Mouse (Mus musculus): ENCODE measurements around the gene Cldn19. TPM values are rescaled to one million over a fixed set of nuclear protein-coding genes. Genes with fewer than 3 reads are reported as not detected.
A peak's percentile ranks its signal among the peaks of the same experiment; 100 is the strongest.

The Cldn19 gene
- polyA plus RNA-seq (2016; fragmentation: Nextera tagmentation; extraction: Ambion mirVana), result 0.10 and 0.22 TPM in 2 replicates

DNA sequence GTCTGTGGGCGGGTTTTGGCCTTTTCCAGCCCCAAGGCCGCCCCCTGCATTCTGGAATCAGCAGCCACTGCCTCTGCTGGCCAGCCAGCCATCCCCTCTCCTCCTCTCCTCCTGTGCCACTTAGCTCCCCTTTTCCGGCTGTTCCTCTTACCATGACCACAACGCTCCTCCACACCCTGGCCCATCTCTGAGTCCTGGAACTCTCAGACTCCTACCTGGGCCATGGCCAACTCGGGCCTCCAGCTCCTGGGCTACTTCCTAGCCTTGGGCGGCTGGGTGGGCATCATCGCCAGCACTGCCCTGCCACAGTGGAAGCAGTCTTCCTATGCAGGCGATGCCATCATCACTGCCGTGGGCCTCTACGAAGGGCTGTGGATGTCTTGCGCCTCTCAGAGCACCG, at the start of gene Cldn19:
Gene Cldn19, plus strand, starts transcription at position 64 of the 400 bp plus-strand sequence.
- no peak for ATAC-seq (ENCODE audit: low FRiP score, low read depth)
- Histone ChIP-seq H3K4me3 (no peak within 1 kb of the TSS), H3K9me3 (no peaks in the 10 kb centered on the region), H3K27ac (replicated peaks) (peak within 1 kb of the TSS; percentile 60), H3K36me3 (no peaks in the 10 kb centered on the region), H3K27me3 (no peaks in the 10 kb centered on the region), H3K4me1 (peaks cover 19% of the 10 kb centered on the region), H3K9ac (replicated peaks) (0 out of 2 replicates have a peak within 1 kb of the TSS, but pooled peaks have one; percentile 20), H3K4me2 (replicated peaks) (peak within 1 kb of the TSS; percentile 21; the same call in 1 of the 2 replicates)
- 68% methylated on average over 12 of the region's 12 CpGs for WGBS

DNA sequence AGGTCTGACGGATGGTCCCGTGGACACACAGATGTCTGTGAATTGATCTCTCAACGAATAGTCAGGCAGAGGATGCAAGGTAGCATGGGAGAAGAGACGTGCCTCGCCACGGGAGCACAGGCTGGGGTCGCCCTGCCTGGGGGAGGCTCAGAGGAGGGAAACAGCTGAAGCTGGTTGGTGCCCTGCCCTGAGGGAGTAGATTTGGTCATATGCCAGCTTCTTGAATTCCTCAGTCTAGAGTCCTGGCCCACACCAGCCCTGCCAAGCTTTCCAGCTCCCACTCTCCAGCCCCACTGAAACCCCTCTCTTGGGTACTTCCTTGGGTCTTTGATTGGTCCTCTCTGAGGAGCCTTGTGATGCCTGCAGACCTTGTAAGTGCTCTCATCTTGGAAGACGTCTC, 38.5 kb upstream of the Cldn19 start:
- no peaks in the 10 kb centered on the region for H3K36me3 ChIP-seq
- 89% methylated on average over 8 of the region's 8 CpGs for WGBS
- no peak for ATAC-seq (ENCODE audit: low FRiP score, low read depth)
- H3K9ac ChIP-seq (replicated peaks), result no peak overlapping the region
- H3K4me3 ChIP-seq, result no peak overlapping the region
- H3K4me1 ChIP-seq, result peaks cover 6% of the 10 kb centered on the region; the same call in 1 of the 2 replicates
- H3K4me2 ChIP-seq (replicated peaks), result no peak overlapping the region
- no peak overlapping the region for H3K27ac ChIP-seq (replicated peaks)
- no peaks in the 10 kb centered on the region for H3K27me3 ChIP-seq
- no peaks in the 10 kb centered on the region for H3K9me3 ChIP-seq

DNA sequence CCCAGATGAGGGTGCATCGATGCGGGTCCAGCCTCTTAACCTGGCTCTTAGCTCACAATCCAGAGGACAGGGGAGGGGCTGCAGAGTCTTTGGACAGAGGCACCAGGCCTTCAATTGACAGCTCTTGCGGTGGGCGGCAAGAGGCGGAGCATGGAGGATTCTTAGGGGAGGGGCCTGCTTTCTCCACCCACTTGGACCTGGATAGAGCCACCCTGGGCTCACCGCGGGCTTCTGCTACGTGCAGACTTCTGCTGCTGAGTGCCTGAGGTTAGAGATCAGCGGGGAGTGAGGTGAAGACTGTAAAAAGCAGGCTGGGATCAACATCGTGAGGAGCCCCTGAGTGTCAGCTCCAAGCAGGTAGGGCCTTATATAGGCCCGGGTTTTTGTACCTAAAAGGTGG, 37.0 kb upstream of the Cldn19 start, which contains the start of gene Tmem269:
Gene Tmem269, minus strand, starts transcription at position 49 of the 400 bp plus-strand sequence.
- H3K36me3 ChIP-seq, result 0 out of 2 replicates have a peak, but pooled peaks cover 5% of the 10 kb centered on the region
- peaks cover 6% of the 10 kb centered on the region; the same call in 1 of the 2 replicates for H3K4me1 ChIP-seq
- no peak within 1 kb of the TSS for H3K9ac ChIP-seq (replicated peaks)
- no peak for ATAC-seq (ENCODE audit: low FRiP score, low read depth)
- no peaks in the 10 kb centered on the region for H3K9me3 ChIP-seq
- H3K4me2 ChIP-seq (replicated peaks), result no peak within 1 kb of the TSS
- 11% methylated on average over 11 of the region's 11 CpGs for WGBS
- H3K27me3 ChIP-seq, result no peaks in the 10 kb centered on the region
- H3K27ac ChIP-seq (replicated peaks), result no peak within 1 kb of the TSS
- H3K4me3 ChIP-seq, result no peak within 1 kb of the TSS

DNA sequence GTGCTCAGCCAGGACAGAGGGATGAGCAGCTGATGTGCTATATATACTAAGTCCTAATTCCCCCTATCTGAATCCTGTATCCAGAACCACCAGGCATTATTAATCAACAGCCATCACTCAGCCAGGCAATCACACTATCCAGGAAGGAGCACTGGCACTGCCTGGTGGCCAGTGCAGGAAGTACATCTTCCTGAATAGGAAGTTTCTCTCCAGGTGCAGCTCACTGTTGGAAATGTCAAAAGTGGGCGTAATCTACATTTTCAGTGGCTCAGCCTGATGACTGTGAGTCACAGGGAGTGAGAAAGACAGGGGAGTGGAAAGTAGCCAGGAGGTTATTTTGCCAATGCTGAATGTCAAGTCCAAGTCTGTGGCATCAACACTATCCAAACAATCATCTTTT, 31.5 kb upstream of the Cldn19 start:
- no peak overlapping the region for H3K4me2 ChIP-seq (replicated peaks)
- H3K9ac ChIP-seq (replicated peaks), result no peak overlapping the region
- WGBS, result 68% methylated on average over 1 of the region's 1 CpGs
- H3K27me3 ChIP-seq, result no peaks in the 10 kb centered on the region
- H3K27ac ChIP-seq (replicated peaks), result no peak overlapping the region
- peaks cover 48% of the 10 kb centered on the region for H3K36me3 ChIP-seq
- no peak overlapping the region for H3K4me3 ChIP-seq
- no peaks in the 10 kb centered on the region for H3K4me1 ChIP-seq
- H3K9me3 ChIP-seq, result no peaks in the 10 kb centered on the region
- peak; percentile 38; the same call in 1 of the 2 replicates for ATAC-seq (ENCODE audit: low FRiP score, low read depth)

DNA sequence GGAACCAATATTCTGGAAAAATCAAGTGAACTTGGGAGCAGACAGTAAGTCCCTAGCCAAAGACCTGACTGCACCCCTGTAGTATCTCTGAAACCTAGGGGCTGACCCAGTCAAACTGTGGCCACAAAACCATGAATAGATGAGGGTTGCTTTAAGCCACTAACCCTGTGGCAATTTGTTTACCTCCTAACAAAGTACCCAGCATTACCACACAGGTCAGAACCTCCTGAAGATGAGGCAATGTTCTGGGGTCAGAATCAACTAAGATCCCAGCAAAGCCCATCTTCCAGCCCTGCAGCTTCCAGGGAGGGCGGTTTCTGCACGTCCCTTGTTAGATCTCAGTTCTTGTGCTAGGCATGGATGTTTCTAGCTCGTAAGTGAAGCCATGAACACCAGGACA, 30.7 kb upstream of the Cldn19 start:
- no peak overlapping the region for H3K9ac ChIP-seq (replicated peaks)
- H3K4me1 ChIP-seq, result no peaks in the 10 kb centered on the region
- no peak overlapping the region for H3K4me3 ChIP-seq
- H3K36me3 ChIP-seq, result peaks cover 48% of the 10 kb centered on the region
- H3K27me3 ChIP-seq, result no peaks in the 10 kb centered on the region
- ATAC-seq (ENCODE audit: low FRiP score, low read depth), result no peak
- no peak overlapping the region for H3K4me2 ChIP-seq (replicated peaks)
- WGBS, result 94% methylated on average over 3 of the region's 3 CpGs
- no peaks in the 10 kb centered on the region for H3K9me3 ChIP-seq
- no peak overlapping the region for H3K27ac ChIP-seq (replicated peaks)

DNA sequence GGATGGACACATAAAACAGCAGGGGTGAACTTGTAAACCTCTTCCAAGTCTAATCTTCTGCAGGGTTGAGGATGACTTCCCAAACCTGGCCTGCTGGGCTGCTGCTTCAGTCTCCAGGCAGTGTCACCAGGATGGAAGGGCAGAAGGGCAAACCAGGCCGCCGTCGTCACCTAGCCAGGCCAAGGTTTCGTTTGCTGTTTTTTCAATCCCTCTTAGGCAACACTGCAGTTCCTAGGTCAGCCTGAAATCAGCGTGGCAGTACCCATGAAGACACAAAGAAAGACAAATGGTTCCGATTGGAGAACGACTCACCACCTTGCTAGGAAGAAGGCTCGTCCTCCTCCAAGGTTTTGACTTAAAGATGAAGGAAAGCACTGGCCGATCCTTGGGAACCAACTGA, 29.5 kb upstream of the Cldn19 start:
- ATAC-seq (ENCODE audit: low FRiP score, low read depth), result no peak
- Histone ChIP-seq H3K4me3 (no peak overlapping the region), H3K9ac (replicated peaks) (no peak overlapping the region), H3K27ac (replicated peaks) (no peak overlapping the region), H3K4me2 (replicated peaks) (no peak overlapping the region), H3K4me1 (no peaks in the 10 kb centered on the region), H3K9me3 (no peaks in the 10 kb centered on the region), H3K27me3 (no peaks in the 10 kb centered on the region), H3K36me3 (peaks cover 48% of the 10 kb centered on the region)
- WGBS, result 96% methylated on average over 9 of the region's 9 CpGs

DNA sequence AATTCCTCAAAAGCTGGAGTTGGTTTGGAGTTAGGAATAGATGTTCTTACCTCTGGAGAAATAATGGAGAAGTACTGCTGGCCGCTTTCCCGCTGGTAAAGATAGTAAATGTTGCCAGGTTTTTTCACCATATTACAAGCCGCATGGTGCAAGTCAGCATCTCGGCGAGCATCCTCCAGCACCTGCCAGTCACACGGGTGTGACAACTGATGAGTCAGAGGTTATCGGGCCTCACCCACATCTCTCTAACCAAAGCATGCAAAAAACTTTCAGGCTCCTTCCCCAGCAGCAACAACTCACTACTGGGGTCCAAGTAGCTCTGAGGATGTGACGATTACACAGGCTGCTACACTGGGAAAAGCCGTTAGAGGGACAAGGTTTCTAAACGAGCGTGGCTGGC, 28.5 kb upstream of the Cldn19 start:
- ATAC-seq (ENCODE audit: low FRiP score, low read depth), result no peak
- no peak overlapping the region for H3K4me2 ChIP-seq (replicated peaks)
- H3K27ac ChIP-seq (replicated peaks), result no peak overlapping the region
- no peak overlapping the region for H3K4me3 ChIP-seq
- no peak overlapping the region for H3K9ac ChIP-seq (replicated peaks)
- H3K27me3 ChIP-seq, result no peaks in the 10 kb centered on the region
- H3K36me3 ChIP-seq, result peaks cover 48% of the 10 kb centered on the region
- no peaks in the 10 kb centered on the region for H3K9me3 ChIP-seq
- H3K4me1 ChIP-seq, result peaks cover 5% of the 10 kb centered on the region
- WGBS, result 94% methylated on average over 11 of the region's 11 CpGs

DNA sequence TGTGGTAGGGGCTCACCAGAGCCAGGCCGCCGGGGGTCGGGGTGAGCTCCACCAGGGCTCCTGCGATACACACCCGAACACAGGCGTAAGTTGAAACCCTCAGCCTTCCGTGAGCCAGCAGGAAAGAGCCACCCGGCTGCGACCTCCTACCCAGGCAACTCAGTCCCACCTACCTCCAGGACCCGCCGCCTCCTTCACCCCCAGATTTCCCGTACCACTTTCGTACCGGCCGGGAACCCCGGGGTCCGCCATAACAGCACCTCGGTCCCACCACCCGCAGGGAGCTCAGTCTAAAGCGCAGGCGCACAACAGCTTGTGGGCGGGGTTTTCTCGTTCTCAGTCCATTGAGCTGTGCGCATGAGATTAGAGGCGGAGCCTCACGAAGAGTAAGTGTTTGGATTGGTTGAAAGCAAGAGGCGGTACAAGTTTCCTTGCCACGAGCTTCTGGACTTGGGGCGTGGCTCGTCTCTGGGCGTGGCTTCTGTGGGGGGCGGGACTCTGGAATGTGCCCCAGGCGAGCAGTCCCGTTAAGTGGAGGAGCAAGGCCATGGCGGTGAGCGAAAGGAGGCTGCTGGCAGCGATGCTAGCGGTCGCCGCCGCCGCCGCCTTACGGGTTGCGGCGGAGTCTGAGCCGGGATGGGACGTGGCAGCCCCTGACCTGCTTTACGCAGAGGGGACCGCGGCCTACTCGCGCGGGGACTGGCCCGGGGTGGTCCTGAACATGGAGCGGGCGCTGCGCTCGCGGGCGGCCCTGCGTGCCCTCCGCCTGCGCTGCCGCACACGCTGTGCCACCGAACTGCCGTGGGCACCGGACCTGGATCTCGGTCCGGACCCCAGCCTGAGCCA, 22.6 kb upstream of the Cldn19 start, which contains the start of the genes AU022252 and P3h1:
Gene AU022252, minus strand, starts transcription at position 303 of the 846 bp plus-strand sequence.
Gene P3h1, plus strand, starts transcription at position 506 of the 846 bp plus-strand sequence.
- Histone ChIP-seq H3K4me2 (replicated peaks) (peak within 1 kb of the TSS; percentile 87), H3K9ac (replicated peaks) (peak within 1 kb of the TSS; percentile 73), H3K27ac (replicated peaks) (peak within 1 kb of the TSS; percentile 21; the same call in 1 of the 2 replicates), H3K4me1 (peaks cover 16% of the 10 kb centered on the region), H3K36me3 (peaks cover 9% of the 10 kb centered on the region), H3K9me3 (no peaks in the 10 kb centered on the region), H3K27me3 (no peaks in the 10 kb centered on the region), H3K4me3 (peak within 1 kb of the TSS; percentile 81)
- under 1% methylated on average over 71 of the region's 71 CpGs for WGBS
- peak; percentile 95 for ATAC-seq (ENCODE audit: low FRiP score, low read depth)

DNA sequence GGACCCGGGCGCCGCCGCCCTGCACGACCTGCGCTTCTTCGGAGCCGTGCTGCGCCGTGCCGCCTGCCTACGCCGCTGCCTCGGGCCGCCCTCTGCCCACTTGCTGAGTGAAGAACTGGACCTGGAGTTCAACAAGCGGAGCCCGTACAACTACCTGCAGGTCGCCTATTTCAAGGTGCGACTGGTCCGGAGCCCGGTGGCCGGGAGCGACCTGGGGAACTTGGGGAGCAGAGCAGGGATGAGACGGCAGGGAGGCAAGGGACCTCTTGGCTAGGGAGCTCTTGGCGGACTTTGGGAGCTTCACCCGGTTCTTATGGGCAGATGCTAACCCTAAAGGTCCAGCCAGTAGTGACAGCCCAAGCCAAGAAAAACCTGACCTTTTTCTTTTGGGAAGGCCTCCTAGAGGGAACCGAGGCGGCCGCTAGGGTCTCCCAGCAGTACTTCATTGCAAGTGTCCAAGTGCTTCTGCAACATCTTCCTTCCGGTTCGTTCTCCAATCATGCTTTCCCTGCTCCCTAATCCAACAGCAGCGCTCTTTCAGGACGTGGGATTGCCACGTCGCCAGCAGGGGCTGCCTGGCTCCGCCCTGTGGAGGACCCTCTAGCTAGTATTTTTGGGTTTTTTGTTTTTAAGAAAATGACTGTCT, 21.8 kb upstream of the Cldn19 start:
- Histone ChIP-seq H3K4me2 (replicated peaks) (peak overlapping the region; percentile 87), H3K9ac (replicated peaks) (peak overlapping the region; percentile 73), H3K4me1 (peaks cover 16% of the 10 kb centered on the region), H3K27ac (replicated peaks) (peak overlapping the region; percentile 21; the same call in 1 of the 2 replicates), H3K27me3 (no peaks in the 10 kb centered on the region), H3K36me3 (peaks cover 2% of the 10 kb centered on the region), H3K4me3 (peak overlapping the region; percentile 81), H3K9me3 (no peaks in the 10 kb centered on the region)
- under 1% methylated on average over 36 of the region's 36 CpGs for WGBS
- peak; percentile 13; the same call in 1 of the 2 replicates for ATAC-seq (ENCODE audit: low FRiP score, low read depth)

DNA sequence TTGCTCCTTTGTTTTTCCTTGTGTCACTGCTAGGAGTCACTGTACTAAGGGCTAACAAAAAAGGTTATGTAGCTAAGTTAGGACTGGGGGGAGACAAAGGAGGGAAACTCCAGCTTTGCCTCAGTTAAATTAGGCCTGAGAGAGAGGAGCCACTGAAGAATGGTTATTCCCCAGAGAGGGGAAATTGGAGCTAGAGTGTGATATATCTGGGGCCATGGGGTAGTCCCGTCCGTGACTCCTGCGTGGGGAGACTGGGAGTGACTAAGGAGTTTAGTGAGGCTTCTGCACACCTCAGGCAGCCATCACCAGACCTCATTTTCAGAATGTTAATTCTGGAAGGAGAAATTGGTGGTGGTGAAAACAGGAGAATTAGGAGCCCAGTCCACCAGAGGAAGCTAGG, 20.9 kb upstream of the Cldn19 start:
- peak overlapping the region; percentile 81; the same call in 1 of the 2 replicates for H3K4me3 ChIP-seq
- no peak for ATAC-seq (ENCODE audit: low FRiP score, low read depth)
- H3K4me1 ChIP-seq, result peaks cover 17% of the 10 kb centered on the region
- H3K27ac ChIP-seq (replicated peaks), result no peak overlapping the region
- H3K27me3 ChIP-seq, result no peaks in the 10 kb centered on the region
- H3K4me2 ChIP-seq (replicated peaks), result peak overlapping the region; percentile 87
- WGBS, result 83% methylated on average over 3 of the region's 3 CpGs
- H3K36me3 ChIP-seq, result no peaks in the 10 kb centered on the region
- H3K9ac ChIP-seq (replicated peaks), result no peak overlapping the region
- no peaks in the 10 kb centered on the region for H3K9me3 ChIP-seq

DNA sequence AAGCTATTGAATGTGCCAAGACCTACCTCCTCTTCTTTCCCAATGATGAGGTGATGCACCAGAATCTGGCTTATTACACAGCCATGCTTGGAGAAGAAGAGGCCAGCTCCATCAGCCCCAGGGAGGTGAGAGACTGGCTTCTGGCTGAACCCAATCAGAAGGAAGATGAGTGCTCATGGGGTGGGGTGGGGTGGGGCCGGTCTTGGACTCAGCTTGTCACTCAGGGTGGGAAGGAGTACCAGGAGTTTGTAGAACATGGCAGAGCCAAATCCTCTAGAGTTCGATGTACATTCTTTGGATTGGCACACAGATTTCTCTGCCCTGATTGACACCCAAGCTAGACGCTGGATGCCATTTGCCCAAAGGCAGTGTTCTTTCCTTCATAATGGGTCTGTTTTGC, 16.6 kb upstream of the Cldn19 start:
- Histone ChIP-seq H3K4me1 (0 out of 2 replicates have a peak, but pooled peaks cover 10% of the 10 kb centered on the region), H3K27me3 (no peaks in the 10 kb centered on the region), H3K4me2 (replicated peaks) (no peak overlapping the region), H3K9ac (replicated peaks) (no peak overlapping the region), H3K4me3 (no peak overlapping the region), H3K27ac (replicated peaks) (no peak overlapping the region), H3K9me3 (no peaks in the 10 kb centered on the region), H3K36me3 (peaks cover 24% of the 10 kb centered on the region)
- 82% methylated on average over 3 of the region's 3 CpGs for WGBS
- no peak for ATAC-seq (ENCODE audit: low FRiP score, low read depth)

Measured in midbrain, embryonic 12.5 days (tissue).